Comparison of ENCODE assay signal across 20 mouse cellular contexts in genomic region chr4:21826616-21827015, GRCm38 (mm10). TPM values are rescaled to one million over a fixed set of nuclear protein-coding genes. Genes with fewer than 3 reads are reported as not detected.
DNase-seq lines count a peak whose midpoint lies in the region; ATAC-seq lines count a peak whose summit lies in the region.
"Had no signal": no experiment of that assay in that cellular context is flagged by ENCODE, and none has a peak within 500 bp of the region (broad histone marks: within the 10 kb centered on the region; RNA-seq: fewer than 3 reads in every experiment).

No protein-coding gene starts in this region.

- H3K27me3 ChIP-seq in forebrain, embryonic 16.5 days (replicated peaks; ENCODE audit: control insufficient read depth, insufficient read depth, low read length) = no peaks in the 10 kb centered on the region
- H3K27me3 ChIP-seq: embryonic facial prominence, embryonic 13.5 days; embryonic facial prominence, embryonic 15.5 days; forebrain, embryonic 12.5 days had no signal

- no peak overlapping the region for H3K27ac ChIP-seq in forebrain, embryonic 16.5 days (ENCODE audit: low read length)
- H3K27ac ChIP-seq: embryonic facial prominence, embryonic 13.5 days; embryonic facial prominence, embryonic 15.5 days; forebrain, embryonic 10.5 days; forebrain, embryonic 12.5 days had no signal

- H3K4me2 ChIP-seq in forebrain, embryonic 16.5 days (ENCODE audit: low read length) = no peak overlapping the region
- H3K4me2 ChIP-seq: embryonic facial prominence, embryonic 13.5 days; embryonic facial prominence, embryonic 15.5 days; forebrain, embryonic 12.5 days had no signal

- ATAC-seq in forebrain, embryonic 16.5 days = no peak
- no peak for ATAC-seq in monocyte, adult 5-6 weeks (replicated peaks; ENCODE audit: insufficient number of reproducible peaks, low FRiP score, low TSS enrichment, poor library complexity, severe bottlenecking)
- ATAC-seq: forebrain, embryonic 14.5 days had no signal

- peaks cover 13% of the 10 kb centered on the region for H3K36me3 ChIP-seq in forebrain, embryonic 16.5 days (ENCODE audit: control insufficient read depth, insufficient read depth)

- H3K4me3 ChIP-seq in forebrain, embryonic 16.5 days (replicated peaks; ENCODE audit: low read length) = no peak overlapping the region
- H3K4me3 ChIP-seq: embryonic facial prominence, embryonic 13.5 days; embryonic facial prominence, embryonic 15.5 days; erythroblast, embryonic 14.5 days; forebrain, embryonic 10.5 days; forebrain, embryonic 12.5 days had no signal

- 72% methylated on average over 2 of the region's 2 CpGs for WGBS in forebrain, embryonic 16.5 days

- no peak overlapping the region for H3K9ac ChIP-seq in forebrain, embryonic 16.5 days (replicated peaks; ENCODE audit: low read depth, low read length)
- H3K9ac ChIP-seq: embryonic facial prominence, embryonic 13.5 days; embryonic facial prominence, embryonic 15.5 days; forebrain, embryonic 12.5 days had no signal

- H3K9me3 ChIP-seq in forebrain, embryonic 16.5 days (ENCODE audit: control insufficient read depth, low read length) = no peaks in the 10 kb centered on the region
- H3K9me3 ChIP-seq: embryonic facial prominence, embryonic 13.5 days; embryonic facial prominence, embryonic 15.5 days; forebrain, embryonic 10.5 days; forebrain, embryonic 12.5 days had no signal

- no peaks in the 10 kb centered on the region for H3K4me1 ChIP-seq in forebrain, embryonic 16.5 days (replicated peaks; ENCODE audit: control insufficient read depth, insufficient read depth, low read length)
- H3K4me1 ChIP-seq: embryonic facial prominence, embryonic 13.5 days; embryonic facial prominence, embryonic 15.5 days; forebrain, embryonic 10.5 days; forebrain, embryonic 12.5 days had no signal

- DNase-seq in adrenal gland, adult 2 months = peak; percentile 75
- peak; percentile 50 for DNase-seq in adrenal gland, adult 8-10 months
- DNase-seq in adrenal gland, postnatal 14 days = peak; percentile 64
- DNase-seq in adrenal gland, postnatal 36 days = peak; percentile 43 to 63
- DNase-seq in thymus, adult 18-20 months = no peak
- DNase-seq: cerebellum, adult 11 months; cerebellum, adult 18-20 months; cerebellum, adult 8-10 months; cerebellum, adult 9-11 months; cerebellum, postnatal 14 days; cerebellum, postnatal 36 days; embryo, embryonic 11 days had no signal

RNA-seq across cellular contexts. Expression of gene Pnisr, which starts 20.8 kb away (rescaled TPM):
- total RNA-seq in adrenal gland, adult 2 months (2021) = 100 to 1,000 TPM in 1 of 2 experiments, 10 to 100 TPM in 1; 75.0 to 105 TPM
- 17.0 and 30.9 TPM in 2 replicates for polyA plus RNA-seq in adrenal gland, adult 2 months (2012; rRNA removed)
- 100 to 1,000 TPM in 3 of 4 experiments, 10 to 100 TPM in 1; 80.1 to 207 (median 141) TPM for total RNA-seq in adrenal gland, adult 8-10 months (2022)
- total RNA-seq in adrenal gland, postnatal 14 days (2021) = 94.3 and 122 TPM in 2 replicates
- 10 to 100 TPM; 80.9 to 93.8 TPM for total RNA-seq in adrenal gland, postnatal 36 days (2021)
- polyA plus RNA-seq in forebrain, embryonic 16.5 days (2015; fragmentation: Nextera tagmentation; extraction: Ambion mirVana) = 197 and 206 TPM in 2 replicates
- total RNA-seq in monocyte, adult 5-6 weeks (2017) = 225 to 339 TPM (median 254 TPM) in 3 replicates

RNA-seq across cellular contexts. Expression of gene Coq3, which starts 52.9 kb away (rescaled TPM):
- 10 to 100 TPM; 14.5 to 22.7 TPM for total RNA-seq in adrenal gland, adult 2 months (2021)
- polyA plus RNA-seq in adrenal gland, adult 2 months (2012; rRNA removed) = 1.6 TPM in 2 replicates
- total RNA-seq in adrenal gland, adult 8-10 months (2022) = 10 to 100 TPM; 15.6 to 19.7 (median 17.2) TPM
- total RNA-seq in adrenal gland, postnatal 14 days (2021) = 22.5 and 22.9 TPM in 2 replicates
- total RNA-seq in adrenal gland, postnatal 36 days (2021) = 10 to 100 TPM; 15.3 to 21.2 TPM
- polyA plus RNA-seq in forebrain, embryonic 16.5 days (2015; fragmentation: Nextera tagmentation; extraction: Ambion mirVana) = 16.1 and 18.3 TPM in 2 replicates
- 0.95 to 8.2 TPM (median 2.5 TPM) in 3 replicates for total RNA-seq in monocyte, adult 5-6 weeks (2017)

RNA-seq across cellular contexts. Expression of gene Tstd3, which starts 59.6 kb away (rescaled TPM):
- total RNA-seq in adrenal gland, adult 2 months (2021) = 10 to 100 TPM in 1 of 2 experiments, 1 to 10 TPM in 1; 8.9 to 12.2 TPM
- 0.54 and 0.56 TPM in 2 replicates for polyA plus RNA-seq in adrenal gland, adult 2 months (2012; rRNA removed)
- 10 to 100 TPM in 2 of 4 experiments, 1 to 10 TPM in 2; 7.7 to 14.2 (median 9.8) TPM for total RNA-seq in adrenal gland, adult 8-10 months (2022)
- 13.4 and 13.7 TPM in 2 replicates for total RNA-seq in adrenal gland, postnatal 14 days (2021)
- total RNA-seq in adrenal gland, postnatal 36 days (2021) = 10 to 100 TPM in 1 of 2 experiments, 1 to 10 TPM in 1; 6.4 to 12.9 TPM
- 12.1 and 14.9 TPM in 2 replicates for polyA plus RNA-seq in forebrain, embryonic 16.5 days (2015; fragmentation: Nextera tagmentation; extraction: Ambion mirVana)
- total RNA-seq in monocyte, adult 5-6 weeks (2017) = 33.6 to 48.4 TPM (median 45.4 TPM) in 3 replicates

RNA-seq across cellular contexts. Expression of gene Usp45, which starts 59.7 kb away (rescaled TPM):
- total RNA-seq in adrenal gland, adult 2 months (2021) = 10 to 100 TPM; 17.0 to 21.0 TPM
- polyA plus RNA-seq in adrenal gland, adult 2 months (2012; rRNA removed) = 2.4 and 2.9 TPM in 2 replicates
- total RNA-seq in adrenal gland, adult 8-10 months (2022) = 10 to 100 TPM; 20.7 to 32.5 (median 25.3) TPM
- total RNA-seq in adrenal gland, postnatal 14 days (2021) = 21.9 and 22.9 TPM in 2 replicates
- 10 to 100 TPM; 16.8 to 23.6 TPM for total RNA-seq in adrenal gland, postnatal 36 days (2021)
- 9.2 and 10.1 TPM in 2 replicates for polyA plus RNA-seq in forebrain, embryonic 16.5 days (2015; fragmentation: Nextera tagmentation; extraction: Ambion mirVana)
- total RNA-seq in monocyte, adult 5-6 weeks (2017) = 24.5 to 27.2 TPM (median 26.4 TPM) in 3 replicates

Comparison
In these comparisons a context has a peak if more than half of its experiments do, and no peak if none do; other contexts are left out.
1. DNase-seq: peak in adrenal gland, adult 2 months (single experiment), adrenal gland, adult 8-10 months (single experiment), adrenal gland, postnatal 14 days (single experiment) and adrenal gland, postnatal 36 days (2 of 2); none in thymus, adult 18-20 months (0 of 2).